Mouse (Mus musculus): ENCODE data around the gene Rpl29. TPM values are rescaled to one million over a fixed set of nuclear protein-coding genes. Genes with fewer than 3 reads are reported as not detected.

Rpl29 gene
- total RNA-seq, 2 experiments from 2014 or later, result 262 to 288 TPM

GRCm38 (mm10) chr9:106454071-106454761 lies 25.0 kb downstream of the Rpl29 start:
- no peak for DNase-seq (ENCODE audit: extremely low spot score in 1 of 2, low spot score in 1 of 2)

- peak in 1 of 2 experiments; percentile 49 for DNase-seq (ENCODE audit: extremely low spot score in 1 of 2, low spot score in 1 of 2)
Measured at GRCm38 (mm10) chr9:106454888-106455681, 25.8 kb downstream of the Rpl29 start.

- DNase-seq (ENCODE audit: extremely low spot score in 1 of 2, low spot score in 1 of 2), result no peak
Measured at GRCm38 (mm10) chr9:106456325-106457162, 27.3 kb downstream of the Rpl29 start.

- DNase-seq (ENCODE audit: extremely low spot score in 1 of 2, low spot score in 1 of 2), result no peak
Measured at GRCm38 (mm10) chr9:106457163-106457559, 27.9 kb downstream of the Rpl29 start.

- DNase-seq (ENCODE audit: extremely low spot score in 1 of 2, low spot score in 1 of 2), result no peak
Measured at GRCm38 (mm10) chr9:106457920-106458319, 28.7 kb downstream of the Rpl29 start.

- DNase-seq (ENCODE audit: extremely low spot score in 1 of 2, low spot score in 1 of 2), result no peak
Measured at GRCm38 (mm10) chr9:106459946-106460345, 30.7 kb downstream of the Rpl29 start.

GRCm38 (mm10) chr9:106460401-106461025 lies 31.3 kb downstream of the Rpl29 start:
- no peak for DNase-seq (ENCODE audit: extremely low spot score in 1 of 2, low spot score in 1 of 2)

- DNase-seq (ENCODE audit: extremely low spot score in 1 of 2, low spot score in 1 of 2), result no peak
Measured at GRCm38 (mm10) chr9:106461026-106461415, 31.8 kb downstream of the Rpl29 start.

GRCm38 (mm10) chr9:106461641-106462429 lies 32.6 kb downstream of the Rpl29 start:
- no peak for DNase-seq (ENCODE audit: extremely low spot score in 1 of 2, low spot score in 1 of 2)

GRCm38 (mm10) chr9:106462430-106462800 lies 33.2 kb downstream of the Rpl29 start:
- DNase-seq (ENCODE audit: extremely low spot score in 1 of 2, low spot score in 1 of 2), result no peak

GRCm38 (mm10) chr9:106463122-106464063 lies 34.1 kb downstream of the Rpl29 start:
- DNase-seq (ENCODE audit: extremely low spot score in 1 of 2, low spot score in 1 of 2), result no peak

GRCm38 (mm10) chr9:106464751-106465541 lies 35.7 kb downstream of the Rpl29 start:
- peak in 1 of 2 experiments; percentile 72 for DNase-seq (ENCODE audit: extremely low spot score in 1 of 2, low spot score in 1 of 2)

- no peak for DNase-seq (ENCODE audit: extremely low spot score in 1 of 2, low spot score in 1 of 2)
Measured at GRCm38 (mm10) chr9:106465571-106466200, 36.4 kb downstream of the Rpl29 start, which contains the start of gene Gpr62. Gene Gpr62, minus strand, starts transcription at chr9:106465938.

- no peak for DNase-seq (ENCODE audit: extremely low spot score in 1 of 2, low spot score in 1 of 2)
Measured at GRCm38 (mm10) chr9:106466721-106467120, 37.5 kb downstream of the Rpl29 start.

- DNase-seq (ENCODE audit: extremely low spot score in 1 of 2, low spot score in 1 of 2), result no peak
Measured at GRCm38 (mm10) chr9:106467746-106468145, 38.5 kb downstream of the Rpl29 start.

GRCm38 (mm10) chr9:106469317-106469716 lies 40.1 kb downstream of the Rpl29 start:
- no peak for DNase-seq (ENCODE audit: extremely low spot score in 1 of 2, low spot score in 1 of 2)

GRCm38 (mm10) chr9:106469776-106470175 lies 40.5 kb downstream of the Rpl29 start:
- peak in 1 of 2 experiments; percentile 1 for DNase-seq (ENCODE audit: extremely low spot score in 1 of 2, low spot score in 1 of 2)
